Mouse (Mus musculus) T-cell, adult 2 months (primary cell): ENCODE measurements at regions not wholly inside any gene's neighbourhood (a gene's known extent, or its start where the extent isn't known, plus 50 kb on each side); places are given as distances from the start of the nearest gene placed in this dataset.

Experiments used
- DNase-seq: peaks from one replicate; pipeline ENCODE4 v3.0.0; 2022; ENCODE audit warnings: low spot score

DNA sequence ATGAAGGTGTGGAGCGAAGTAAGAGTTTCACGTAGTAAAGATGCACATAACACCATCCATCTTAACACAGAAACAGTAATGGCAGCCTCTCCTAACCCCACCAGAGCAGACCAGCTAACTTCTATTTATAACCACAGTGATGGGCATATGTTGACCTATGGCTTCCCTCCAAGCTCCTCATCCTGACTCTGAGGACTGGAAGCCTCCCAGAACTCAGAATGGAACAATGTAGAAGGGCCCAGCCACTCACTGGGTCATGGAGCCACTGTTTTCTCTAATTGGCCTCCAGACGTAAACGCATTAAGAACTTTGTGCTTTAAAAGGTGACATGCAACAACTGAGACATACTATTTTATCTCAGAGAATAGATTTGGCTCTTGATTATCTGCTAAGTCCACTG, 77.0 kb downstream of the Irs2 start:
- no peak for DNase-seq

DNA sequence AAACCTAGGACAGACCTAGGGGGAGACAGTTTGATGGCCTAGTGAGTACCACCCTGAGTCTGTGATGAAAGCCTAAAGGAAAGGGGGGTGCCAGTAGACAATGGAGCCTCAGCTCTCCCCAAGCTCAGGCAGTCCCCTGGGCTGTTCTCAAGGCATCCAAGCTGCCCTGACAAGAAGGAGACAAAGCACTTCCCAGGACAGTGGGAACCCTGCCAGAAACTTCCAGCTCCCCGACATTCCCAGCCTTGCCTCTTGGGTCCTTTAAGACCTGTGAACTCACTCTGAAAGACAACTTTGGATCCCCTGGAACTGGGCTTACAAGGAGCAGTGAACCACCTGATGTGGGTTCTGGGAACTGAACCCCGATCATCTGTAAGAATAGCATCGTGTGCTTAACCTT, 79.4 kb downstream of the Irs2 start:
- no peak for DNase-seq

DNA sequence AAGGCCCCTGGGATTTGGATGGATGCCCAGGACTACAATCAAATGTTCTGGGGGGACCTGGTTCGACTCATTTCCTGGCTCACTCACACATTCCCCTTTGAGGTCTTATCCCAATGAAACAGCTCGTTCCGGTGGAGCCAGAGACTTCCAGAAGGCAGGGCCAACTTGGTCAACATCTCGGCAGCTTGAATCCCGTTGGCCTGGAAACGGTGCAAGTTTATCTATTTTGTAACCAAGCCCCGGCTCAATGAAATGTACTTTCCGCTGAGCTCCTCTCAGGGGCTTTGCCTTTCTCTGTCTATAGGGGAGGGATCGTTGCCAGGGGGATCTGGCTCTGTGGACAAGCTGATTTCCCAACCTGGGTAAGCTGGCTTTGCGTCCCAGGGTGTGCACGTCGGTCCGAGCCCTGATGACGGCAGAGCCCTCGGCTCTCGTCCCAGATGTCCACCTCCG, 79.9 kb downstream of the Irs2 start:
- no peak for DNase-seq

DNA sequence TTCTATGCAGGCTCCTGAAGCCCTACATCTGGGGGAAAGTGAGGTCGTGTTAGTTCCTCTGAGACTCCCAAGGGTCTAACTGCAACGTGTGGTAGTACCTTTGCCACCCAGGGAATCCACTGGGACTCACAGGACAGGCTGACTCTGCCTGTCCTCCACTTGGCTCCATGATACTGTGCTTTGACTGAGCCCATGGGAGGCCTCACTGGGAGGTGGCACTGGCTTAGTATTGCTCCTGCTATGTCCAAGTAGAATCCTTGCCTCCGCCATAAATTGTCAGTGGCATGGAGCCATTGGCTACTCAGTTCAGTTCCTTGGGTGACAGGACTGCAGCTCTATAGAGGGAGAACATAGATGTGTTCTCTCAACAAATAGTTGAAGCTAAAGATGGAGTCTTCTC, 81.1 kb downstream of the Irs2 start:
- DNase-seq: no peak

DNA sequence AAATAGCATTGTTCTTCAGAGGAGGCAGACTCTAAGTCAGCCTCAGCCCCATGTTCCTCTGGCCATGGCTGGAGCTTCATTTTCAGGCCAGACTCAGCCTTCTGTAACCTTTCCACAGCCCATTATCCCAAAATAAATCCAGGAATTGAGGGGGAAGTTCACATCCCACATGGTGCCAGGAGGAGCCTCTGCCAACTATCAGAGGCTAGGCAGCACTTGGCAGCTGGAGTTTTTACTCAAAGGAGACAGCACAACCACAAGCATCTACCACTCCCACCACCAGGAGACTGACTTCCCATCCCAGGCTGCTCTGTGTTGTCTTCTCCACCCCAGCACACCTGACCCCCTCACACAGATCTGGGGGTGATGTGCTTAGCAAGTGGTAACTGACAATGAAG, 81.7 kb downstream of the Irs2 start:
- DNase-seq: no peak

DNA sequence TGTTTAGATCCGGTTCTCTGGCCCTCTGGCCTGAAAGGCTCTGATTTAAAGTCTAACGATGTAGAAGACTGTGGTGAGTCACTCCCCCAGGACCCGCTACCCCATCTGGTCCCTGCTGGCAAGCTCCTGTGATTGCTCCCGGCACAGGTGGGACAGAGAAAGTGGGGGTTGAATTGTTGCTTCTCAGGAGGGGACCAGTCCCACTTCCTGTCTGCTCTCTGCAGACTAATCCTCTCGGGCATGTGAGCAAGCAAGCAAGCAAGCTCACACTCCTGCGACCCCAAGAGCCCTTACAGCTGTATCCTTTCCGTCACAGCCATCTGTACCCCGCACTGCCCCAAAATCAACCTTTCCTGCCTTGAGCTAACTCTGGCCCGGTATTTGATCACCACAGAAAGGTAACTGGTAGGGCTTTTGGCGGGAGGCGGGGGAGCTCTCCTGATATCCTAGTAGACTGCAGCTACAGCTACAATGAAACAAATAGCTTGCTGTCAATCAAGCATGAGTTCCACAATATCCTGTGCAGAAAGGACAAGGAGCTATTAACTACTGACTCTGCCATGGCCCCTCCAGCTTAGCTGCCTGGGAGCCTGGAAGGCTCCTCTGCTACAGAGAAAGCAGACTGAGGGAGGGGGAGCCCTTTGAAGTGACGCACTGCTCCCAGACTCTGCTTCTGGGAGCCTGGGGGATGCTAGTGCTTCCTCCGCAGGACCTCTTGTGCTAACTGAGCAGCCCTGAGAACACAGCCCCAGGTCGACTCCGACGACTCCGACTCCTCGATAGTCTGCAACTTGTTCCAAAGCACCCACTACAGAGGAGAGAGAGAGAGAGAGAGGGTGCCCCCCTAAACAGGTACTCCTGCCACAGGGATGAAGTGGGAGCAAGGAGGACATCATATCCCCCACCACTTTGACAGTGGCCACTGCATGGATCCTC, 82.4 kb downstream of the Irs2 start:
- peak; percentile 19 for DNase-seq

DNA sequence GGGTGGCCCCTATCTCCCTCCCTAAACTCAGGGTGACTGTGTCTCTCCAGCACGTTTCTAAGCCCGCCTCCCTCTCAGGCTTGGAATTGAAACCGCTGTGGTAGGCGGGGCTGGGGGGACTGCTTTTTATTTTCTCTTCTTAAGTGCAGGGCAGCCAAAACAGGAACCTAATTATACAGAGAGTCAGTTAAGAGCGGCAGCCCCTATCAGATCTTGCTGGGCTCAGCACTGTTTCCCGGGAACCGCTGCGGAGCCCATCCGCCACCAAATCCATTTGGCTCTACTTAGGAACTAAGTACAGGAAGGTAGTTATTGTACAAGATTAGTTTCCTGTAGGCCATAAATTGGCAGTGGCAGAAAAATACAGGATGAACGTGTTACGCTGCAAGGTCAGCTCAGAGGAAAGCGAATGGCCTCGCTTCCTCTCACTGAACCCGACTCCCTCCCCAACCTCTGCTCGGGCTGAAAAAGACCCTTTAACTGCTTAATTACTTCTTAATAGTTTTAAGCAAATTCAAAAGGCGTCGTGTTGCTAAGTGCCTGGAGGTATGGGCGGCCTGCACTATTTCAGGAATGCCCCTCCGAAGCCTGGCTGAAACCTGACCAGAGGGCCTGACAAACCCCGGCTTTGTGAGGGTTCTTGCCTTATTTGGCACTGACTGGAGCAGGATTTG, 83.6 kb downstream of the Irs2 start:
- DNase-seq: peak; percentile 53

DNA sequence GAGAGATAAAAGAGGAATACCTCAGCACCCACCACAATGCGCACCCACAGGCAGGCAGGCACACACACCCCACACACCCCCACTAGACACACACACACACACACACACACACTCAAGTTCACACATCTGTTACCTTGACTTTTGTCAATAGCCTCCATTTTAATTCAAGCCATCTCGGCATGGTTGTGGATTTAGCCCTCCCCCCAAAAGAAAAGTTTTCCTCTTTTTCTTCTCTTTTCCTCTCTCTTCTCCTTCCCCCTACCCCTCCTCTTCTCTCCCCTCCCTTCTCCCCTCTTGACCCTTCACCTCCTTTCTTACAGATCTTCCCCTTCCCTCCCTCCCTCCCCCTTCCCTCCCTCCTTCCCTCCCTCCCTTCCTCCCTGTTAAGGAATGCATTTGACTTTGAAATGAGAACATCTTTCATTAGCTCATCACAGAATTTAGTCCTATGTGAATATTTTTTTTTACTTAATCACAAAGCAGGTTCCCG, 84.2 kb downstream of the Irs2 start:
- no peak for DNase-seq

DNA sequence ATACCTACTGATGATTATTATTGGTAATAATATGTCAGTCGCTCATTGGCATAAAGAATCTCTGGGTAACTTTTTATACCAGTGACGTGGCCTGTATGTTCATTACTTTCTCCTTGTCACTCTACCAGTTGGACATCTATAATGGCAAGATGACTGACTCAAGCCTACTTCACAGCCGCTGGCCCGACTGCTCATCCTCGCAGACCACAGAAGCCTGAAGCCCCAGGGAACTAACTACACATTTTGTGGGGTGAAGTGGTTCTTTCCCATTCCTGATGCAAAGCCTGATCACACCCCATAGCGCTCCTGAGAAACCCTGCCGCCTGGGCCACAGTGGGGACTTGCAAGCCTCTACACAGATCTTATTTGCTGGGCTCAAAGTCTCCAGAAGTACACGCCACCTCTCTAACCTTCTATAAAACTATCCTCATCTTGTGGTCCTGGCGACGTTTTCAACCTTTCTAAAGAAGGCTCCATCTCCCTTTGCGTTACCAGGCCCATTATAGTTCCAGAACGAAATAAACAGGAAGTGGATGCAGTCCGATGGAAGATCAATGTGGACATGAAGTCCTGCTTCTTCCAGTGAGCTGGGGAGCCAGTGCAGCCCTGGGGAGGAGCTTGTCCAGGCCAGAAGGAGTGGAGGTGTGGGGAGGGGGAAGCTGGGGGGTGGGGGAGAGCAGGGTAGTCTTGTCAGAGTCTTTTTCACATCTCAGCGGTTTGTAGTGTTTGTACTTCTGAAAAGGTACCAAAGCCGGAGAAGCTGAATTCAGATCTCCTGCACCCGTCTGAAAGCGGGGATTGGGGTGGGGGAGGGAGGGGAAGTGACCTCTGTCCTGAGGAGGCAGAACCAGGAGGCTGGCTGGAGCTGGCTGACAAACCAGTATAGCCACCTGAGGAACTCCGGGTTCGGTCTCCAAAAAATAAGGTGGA, 84.9 kb downstream of the Irs2 start:
- DNase-seq: no peak

DNA sequence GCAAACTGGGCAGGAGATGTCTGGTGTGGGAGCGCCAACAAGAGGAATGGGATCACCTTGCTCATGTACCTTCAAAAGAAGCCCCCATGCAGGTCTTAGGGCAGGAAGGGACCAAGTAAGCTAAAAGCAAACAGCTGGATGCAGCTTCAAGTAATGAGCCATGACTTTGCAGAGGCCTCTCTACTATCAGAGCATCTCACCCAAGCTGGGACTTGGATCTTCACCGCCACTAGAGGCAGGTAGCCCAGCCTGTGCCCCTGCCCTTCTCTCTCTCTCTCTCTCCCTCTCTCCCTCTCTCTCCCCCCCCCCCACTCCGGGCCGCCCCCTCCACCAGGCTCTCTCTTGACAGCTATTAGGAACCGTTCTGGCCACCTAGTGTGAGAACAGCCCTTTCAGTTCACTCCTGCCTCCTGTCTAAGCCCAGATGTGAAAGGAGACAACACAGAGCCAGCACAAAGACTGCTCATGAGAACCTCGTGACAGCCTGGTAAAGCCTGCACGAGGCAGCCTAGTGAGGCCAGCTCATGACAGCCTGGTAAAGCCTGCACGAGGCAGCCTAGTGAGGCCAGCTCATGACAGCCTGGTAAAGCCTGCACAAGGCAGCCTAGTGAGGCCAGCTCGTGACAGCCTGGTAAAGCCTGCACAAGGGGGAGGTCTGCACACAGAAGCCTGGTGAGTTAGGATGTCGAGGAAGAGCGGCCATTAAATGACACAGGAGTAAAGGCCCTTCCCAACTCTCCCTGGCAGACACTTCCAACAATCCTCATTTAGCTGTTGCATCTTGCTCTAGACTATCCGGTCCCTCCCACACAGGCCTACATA, 85.8 kb downstream of the Irs2 start:
- no peak for DNase-seq

DNA sequence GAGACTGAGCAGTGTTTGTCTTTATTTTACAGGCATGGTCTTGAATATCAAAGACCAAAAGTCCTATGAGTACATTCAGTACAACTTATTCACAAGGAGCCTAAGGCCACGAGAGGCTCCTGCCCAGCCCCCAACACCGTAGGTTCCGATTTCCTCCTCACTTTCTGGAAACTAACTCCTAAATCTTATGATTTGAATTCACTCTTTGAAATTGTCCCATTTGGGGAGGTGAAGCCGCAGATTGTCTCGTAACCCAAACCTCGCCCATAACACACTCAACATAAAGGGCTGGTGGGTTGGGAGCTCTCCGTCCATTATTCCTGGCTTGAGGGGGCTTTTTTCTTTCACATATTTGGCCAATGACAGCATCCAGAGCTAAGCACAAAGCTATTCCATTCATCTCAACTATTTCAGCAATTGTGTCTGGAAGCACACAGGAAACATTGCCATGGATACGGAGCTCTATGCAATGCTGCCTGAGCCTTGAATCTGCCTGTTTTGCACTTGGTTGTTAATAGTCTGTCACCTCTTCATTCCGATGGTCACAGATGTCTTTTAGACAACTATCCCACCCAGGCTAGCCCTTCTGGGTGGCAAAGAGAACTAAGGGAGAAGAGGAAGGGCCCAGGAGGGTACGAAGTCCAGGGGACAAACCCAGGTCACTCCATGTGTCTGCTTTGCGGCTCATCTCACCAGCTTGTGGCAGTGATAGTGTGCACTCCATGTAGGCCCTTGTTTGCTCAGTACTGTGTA, 86.6 kb downstream of the Irs2 start:
- no peak for DNase-seq

DNA sequence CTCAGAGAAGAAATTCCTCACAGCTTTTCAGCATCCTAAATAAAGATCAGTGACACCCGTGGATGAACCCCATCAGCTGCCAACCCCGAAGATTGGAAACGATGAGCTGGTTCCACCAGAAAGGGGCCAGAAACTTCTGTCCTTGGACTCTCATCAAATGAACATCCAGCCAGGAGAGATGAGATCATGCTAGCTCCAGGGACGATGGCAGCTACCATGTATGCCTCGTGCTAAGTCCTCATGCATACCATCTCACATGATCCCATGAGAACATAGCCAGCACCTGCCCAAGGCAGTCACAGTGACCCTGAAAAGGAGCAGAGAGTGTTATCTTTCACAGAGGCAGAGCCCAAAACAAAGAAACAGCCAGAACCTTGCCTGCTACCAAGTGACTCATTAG, 88.6 kb downstream of the Irs2 start:
- DNase-seq: no peak

DNA sequence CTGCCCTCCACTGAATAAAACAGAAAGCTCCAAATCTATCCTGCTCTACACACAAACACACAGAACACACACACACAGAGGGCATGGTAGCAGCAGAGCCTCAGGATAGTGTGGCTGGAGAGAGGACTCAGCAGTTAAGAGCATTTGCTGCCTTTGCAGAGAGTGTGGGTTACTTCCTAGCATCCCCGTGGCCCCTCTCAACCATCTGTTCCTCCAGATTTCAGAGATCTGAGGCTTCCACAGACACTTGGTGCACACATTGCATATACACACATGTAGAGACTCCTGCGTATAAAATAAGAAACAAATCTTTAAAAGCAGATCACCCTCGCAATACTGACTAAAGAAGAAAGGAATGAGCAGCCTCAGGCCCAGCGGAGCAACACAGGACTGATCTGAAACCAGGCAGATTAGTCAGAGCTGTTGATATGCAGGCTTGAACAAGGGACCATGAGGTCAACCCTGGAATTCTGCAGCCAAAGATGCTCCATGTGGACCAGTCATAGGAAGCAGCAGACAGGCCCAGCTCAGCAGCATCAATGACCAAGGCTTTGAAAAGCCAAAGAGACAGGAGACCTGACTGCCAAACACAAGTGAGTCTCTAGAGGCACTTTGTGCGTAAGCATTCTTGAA, 89.7 kb downstream of the Irs2 start:
- no peak for DNase-seq

DNA sequence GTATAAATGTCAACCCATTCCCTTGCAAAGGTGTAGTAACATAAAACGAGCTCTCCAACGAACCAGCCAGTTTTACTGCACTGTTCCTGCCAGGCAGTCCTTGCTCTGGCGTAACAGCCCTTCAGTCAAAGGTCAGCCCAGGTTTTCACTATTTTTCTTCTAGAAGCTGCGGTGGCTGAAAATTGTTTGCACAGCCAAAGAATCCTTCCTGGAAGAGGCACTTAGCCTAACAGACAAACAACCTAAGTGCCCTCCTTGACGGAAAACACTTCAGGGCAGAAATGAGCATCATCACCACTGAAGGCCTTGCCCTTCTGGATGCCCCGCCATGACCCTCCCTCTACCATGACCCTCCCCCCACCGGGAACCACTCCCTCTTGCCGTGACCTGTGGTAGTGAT, 93.6 kb downstream of the Irs2 start:
- no peak for DNase-seq

DNA sequence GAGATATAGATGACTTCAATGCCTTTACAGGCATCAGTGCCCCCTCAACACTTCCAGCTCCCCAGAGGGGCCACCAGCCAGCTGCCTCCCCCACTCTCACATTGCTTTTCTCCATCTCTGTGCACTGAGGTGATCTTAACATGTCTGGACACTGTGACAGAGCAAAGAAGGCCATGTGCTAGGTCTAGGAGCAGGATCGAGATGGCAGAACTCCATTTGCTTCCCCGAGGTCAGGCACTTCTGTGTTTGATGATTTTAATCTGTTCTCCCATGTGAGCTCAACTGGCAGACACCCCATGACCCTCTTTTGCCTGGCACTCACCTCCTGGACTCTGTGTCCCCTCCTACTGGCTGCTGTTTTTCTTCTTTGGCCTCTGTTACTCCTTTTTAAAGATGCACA, 95.8 kb downstream of the Irs2 start:
- DNase-seq: no peak

DNA sequence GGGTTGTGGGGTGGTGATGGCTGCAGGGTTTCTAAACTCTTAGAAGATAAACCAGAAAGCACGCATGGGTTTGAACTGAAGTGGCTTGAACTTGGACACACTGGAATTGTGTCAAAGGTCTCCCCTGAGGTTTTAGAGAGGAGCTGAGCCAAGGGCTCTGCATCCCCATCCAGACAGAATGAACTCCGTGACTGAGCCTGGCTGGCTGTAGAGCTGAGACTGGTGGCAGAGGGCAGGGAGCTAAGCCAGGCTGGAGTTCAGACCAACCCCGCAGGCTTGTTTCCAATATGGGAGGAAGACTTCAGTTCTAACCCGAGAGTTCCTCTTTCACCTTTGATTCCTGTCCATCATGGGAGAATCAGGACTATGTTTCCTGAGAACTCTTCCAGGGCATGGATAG, 96.9 kb downstream of the Irs2 start:
- no peak for DNase-seq

DNA sequence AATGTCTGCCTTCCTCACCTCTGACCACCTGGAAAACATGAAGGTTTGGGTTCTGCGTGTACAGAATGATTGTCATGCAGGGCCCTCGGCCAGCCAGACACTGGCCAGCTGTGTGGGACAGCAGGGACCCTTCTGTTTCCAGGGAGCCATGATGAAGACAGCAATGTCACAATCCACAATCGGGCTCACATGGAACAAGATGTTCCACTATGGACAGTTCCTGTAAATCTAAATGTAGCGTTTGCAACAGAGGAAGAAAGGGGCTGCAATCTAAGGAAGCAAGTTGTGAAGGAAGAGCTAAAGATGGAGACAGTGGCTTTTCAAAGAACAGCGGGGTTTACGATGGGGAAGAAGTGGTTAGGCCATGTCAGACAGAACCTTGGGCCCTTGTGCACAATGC, 97.3 kb downstream of the Irs2 start:
- DNase-seq: no peak

DNA sequence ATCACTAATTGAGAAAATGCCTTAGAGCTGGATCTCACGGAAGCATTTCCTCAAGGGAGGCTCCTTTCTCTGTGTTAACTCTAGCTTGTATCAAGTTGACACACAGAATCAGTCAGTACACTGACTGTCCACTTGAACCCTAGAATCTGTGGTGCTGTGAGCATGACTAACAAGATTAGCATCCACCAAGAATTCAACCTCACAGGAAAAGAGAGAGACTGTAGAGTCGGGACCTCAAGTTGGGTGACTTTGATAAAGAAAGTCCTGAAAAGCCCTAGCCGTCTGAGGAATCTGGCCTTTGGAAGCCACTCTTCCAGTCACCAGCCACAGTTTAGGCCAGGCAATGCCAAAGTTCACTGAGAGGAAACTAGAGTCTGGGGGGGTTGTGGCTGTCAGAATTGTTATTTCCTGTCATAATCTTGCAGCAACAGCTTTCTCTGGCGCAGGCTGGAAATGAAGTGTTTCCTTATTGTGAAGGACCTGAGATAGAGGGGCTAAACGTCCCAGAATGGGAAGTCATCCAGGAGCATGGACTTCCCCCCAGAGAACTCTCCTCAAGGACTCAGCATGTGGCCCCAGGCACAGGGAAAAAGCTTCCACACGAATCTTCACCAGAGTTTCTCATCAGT, 97.9 kb downstream of the Irs2 start:
- DNase-seq: no peak

DNA sequence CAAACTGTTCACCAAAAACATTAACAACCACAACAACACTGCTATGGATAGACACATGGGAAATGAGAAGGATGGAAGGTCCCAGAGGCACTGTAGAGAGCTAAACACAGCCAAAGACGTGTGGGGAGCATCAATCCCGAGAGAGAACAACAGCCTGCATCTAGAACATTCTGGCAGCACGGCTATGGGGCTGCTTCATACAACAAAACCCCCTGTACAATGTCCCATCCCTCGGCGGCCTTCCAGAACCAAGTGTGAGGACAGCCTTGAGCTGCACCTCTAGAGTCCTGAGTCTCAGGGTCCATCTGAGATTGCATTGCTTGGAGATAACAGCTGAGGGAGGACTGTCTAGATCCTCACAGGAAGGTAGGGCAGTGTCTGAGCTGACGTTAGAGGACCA, 99.1 kb downstream of the Irs2 start:
- no peak for DNase-seq

DNA sequence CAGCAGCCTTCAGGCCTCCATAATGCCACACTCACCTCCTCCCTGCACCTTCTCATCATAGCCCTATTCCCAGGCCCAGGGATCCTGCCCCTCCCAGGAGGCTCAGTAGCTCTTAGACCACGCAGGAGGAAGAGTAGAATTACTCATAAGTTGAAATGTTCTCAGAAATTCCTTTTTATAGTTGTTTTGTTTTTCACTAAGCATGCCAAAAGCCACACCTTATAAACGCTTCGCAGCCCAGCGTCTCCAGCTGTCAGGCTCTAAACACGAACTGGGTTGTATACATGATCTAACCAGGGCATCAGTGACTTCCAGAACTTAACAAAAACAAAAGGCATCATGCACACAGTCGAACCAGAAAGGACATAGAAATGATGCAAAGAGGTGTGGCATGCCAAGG, 101.9 kb downstream of the Irs2 start:
- no peak for DNase-seq
